Mouse (Mus musculus) MEL (cell line): Measurements from ENCODE around the gene Mgat1. TPM values are rescaled to one million over a fixed set of nuclear protein-coding genes. Genes with fewer than 3 reads are reported as not detected.

Source experiments
- DNase-seq: peaks from one replicate; pipeline ENCODE4 v3.0.0; 2011; ENCODE audit warnings: low read depth, low spot score
- H3K27ac ChIP-seq: 2 replicates; pipeline ENCODE4 v1.5.1; 2012; ENCODE audit warnings: low read depth, mild to moderate bottlenecking, control low read depth, low read length, moderate library complexity; ENCODE audit not compliant: control insufficient read depth
- H3K27me3 ChIP-seq, 2 experiments: fragments of 150-350 bp in 1 of 2; sonication (generic) in 1 of 2; 2 replicates each; pipeline ENCODE4 v1.6.1; 2012; ENCODE audit warnings: low read length in 2 of 2, mild to moderate bottlenecking in 2 of 2, improper control_type of control experiment in 1 of 2, moderate library complexity in 1 of 2; ENCODE audit not compliant: insufficient read depth in 2 of 2, control insufficient read depth in 1 of 2
- H3K36me3 ChIP-seq, 2 experiments: 2 replicates each; pipeline ENCODE4 v1.6.1; 2012 to 2014; ENCODE audit warnings: low read length in 2 of 2, improper control_type of control experiment in 1 of 2, inconsistent platforms in 1 of 2, mild to moderate bottlenecking in 1 of 2; ENCODE audit not compliant: insufficient read depth in 2 of 2, control insufficient read depth in 1 of 2
- H3K4me1 ChIP-seq, 2 experiments: fragments of 150-350 bp in 1 of 2; sonication (generic) in 1 of 2; 2 replicates each; pipeline ENCODE4 v1.6.1; 2012; ENCODE audit warnings: low read length in 2 of 2, improper control_type of control experiment in 1 of 2, mild to moderate bottlenecking in 1 of 2; ENCODE audit not compliant: insufficient read depth in 2 of 2, control insufficient read depth in 1 of 2
- H3K4me3 ChIP-seq, 2 experiments: fragments of 150-350 bp in 1 of 2; sonication (generic) in 1 of 2; 2 replicates each; pipeline ENCODE4 v1.5.1; 2012; ENCODE audit warnings: low read depth in 2 of 2, low read length in 2 of 2, mild to moderate bottlenecking in 2 of 2, moderate library complexity in 2 of 2, control low read depth in 1 of 2, improper control_type of control experiment in 1 of 2; ENCODE audit not compliant: control insufficient read depth in 1 of 2, insufficient read depth in 1 of 2
- H3K79me2 ChIP-seq: 2 replicates; pipeline ENCODE4 v1.6.1; 2012; ENCODE audit warnings: mild to moderate bottlenecking, low read length, moderate library complexity; ENCODE audit not compliant: control insufficient read depth, poor library complexity, insufficient read depth
- H3K9ac ChIP-seq: 2 replicates; pipeline ENCODE4 v1.6.1; 2012; ENCODE audit warnings: low read depth, mild to moderate bottlenecking, control low read depth, low read length, moderate library complexity; ENCODE audit not compliant: control insufficient read depth, poor library complexity, severe bottlenecking
- H3K9me3 ChIP-seq: fragments of 150-350 bp; sonication (generic); replicated peaks from 2 replicates; pipeline ENCODE4 v1.6.1; 2012; ENCODE audit warnings: mild to moderate bottlenecking, low read length, improper control_type of control experiment, moderate library complexity; ENCODE audit not compliant: insufficient read depth
- BHLHE40 ChIP-seq: IDR thresholded peaks from 2 replicates; pipeline ENCODE4 v1.6.1; 2012; ENCODE audit warnings: low read depth, mild to moderate bottlenecking, inconsistent platforms, low read length, improper control_type of control experiment, borderline replicate concordance
- CTCF ChIP-seq, 3 experiments: IDR thresholded peaks in 2 of 3; conservative IDR thresholded peaks in 1 of 3; 2 replicates each; pipeline ENCODE4 v1.5.1; 2011 to 2012; ENCODE audit warnings: low read length in 3 of 3, low read depth in 2 of 3, mild to moderate bottlenecking in 2 of 3, improper control_type of control experiment in 1 of 3, inconsistent platforms in 1 of 3, mixed read lengths in 1 of 3, moderate library complexity in 1 of 3; ENCODE audit not compliant: control insufficient read depth in 1 of 3, insufficient read depth in 1 of 3, poor library complexity in 1 of 3, severe bottlenecking in 1 of 3
- EP300 ChIP-seq, 2 experiments: IDR thresholded peaks; 2 replicates each; pipeline ENCODE4 v1.6.1; 2011; ENCODE audit warnings: improper control_type of control experiment in 2 of 2, low read length in 2 of 2, low read depth in 1 of 2, mild to moderate bottlenecking in 1 of 2
- ETS1 ChIP-seq: IDR thresholded peaks from 2 replicates; pipeline ENCODE4 v1.6.1; 2012; ENCODE audit warnings: low read depth, mild to moderate bottlenecking, inconsistent platforms, low read length, improper control_type of control experiment, moderate library complexity
- GABPA ChIP-seq: IDR thresholded peaks from 2 replicates; pipeline ENCODE4 v1.6.1; 2012; ENCODE audit warnings: low read depth, mild to moderate bottlenecking, inconsistent platforms, low read length, improper control_type of control experiment, moderate library complexity
- GATA1 ChIP-seq: IDR thresholded peaks from 2 replicates; pipeline ENCODE4 v1.6.1; 2011; ENCODE audit warnings: low read depth, low read length, improper control_type of control experiment
- HCFC1 ChIP-seq: IDR thresholded peaks from 2 replicates; pipeline ENCODE4 v1.6.1; 2012; ENCODE audit warnings: low read depth, mild to moderate bottlenecking, inconsistent platforms, low read length, improper control_type of control experiment, moderate library complexity
- MAX ChIP-seq: IDR thresholded peaks from 2 replicates; pipeline ENCODE4 v1.6.1; 2011; ENCODE audit warnings: low read length, improper control_type of control experiment
- MAZ ChIP-seq: IDR thresholded peaks from 2 replicates; pipeline ENCODE4 v1.6.1; 2012; ENCODE audit warnings: low read depth, mild to moderate bottlenecking, inconsistent platforms, low read length, improper control_type of control experiment
- MEF2A ChIP-seq: IDR thresholded peaks from 2 replicates; pipeline ENCODE4 v1.6.1; 2014; ENCODE audit warnings: low read depth, mild to moderate bottlenecking, inconsistent platforms, low read length, improper control_type of control experiment; ENCODE audit not compliant: poor library complexity, insufficient replicate concordance, severe bottlenecking; ENCODE audit errors: extremely low read depth
- MXI1 ChIP-seq: IDR thresholded peaks from 2 replicates; pipeline ENCODE4 v1.6.1; 2011; ENCODE audit warnings: mild to moderate bottlenecking, low read depth, low read length, improper control_type of control experiment
- MYB ChIP-seq: IDR thresholded peaks from 2 replicates; pipeline ENCODE4 v1.6.1; 2011; ENCODE audit warnings: mild to moderate bottlenecking, low read depth, low read length, improper control_type of control experiment
- NELFE ChIP-seq: IDR thresholded peaks from 2 replicates; pipeline ENCODE4 v1.6.1; 2011; ENCODE audit warnings: low read depth, low read length, improper control_type of control experiment
- NRF1 ChIP-seq: IDR thresholded peaks from 2 replicates; pipeline ENCODE4 v1.6.1; 2014; ENCODE audit warnings: low read depth, mild to moderate bottlenecking, inconsistent platforms, low read length, improper control_type of control experiment, moderate library complexity; ENCODE audit not compliant: poor library complexity, insufficient read depth, severe bottlenecking
- POLR2A ChIP-seq, 2 experiments: IDR thresholded peaks; 2 replicates each; pipeline ENCODE4 v1.6.1; 2011 to 2012; ENCODE audit warnings: low read length in 2 of 2, mild to moderate bottlenecking in 2 of 2, control low read depth in 1 of 2, improper control_type of control experiment in 1 of 2, low read depth in 1 of 2, moderate library complexity in 1 of 2; ENCODE audit not compliant: control insufficient read depth in 1 of 2, insufficient read depth in 1 of 2, poor library complexity in 1 of 2
- POLR2AphosphoS2 ChIP-seq: IDR thresholded peaks from 2 replicates; pipeline ENCODE4 v1.6.1; 2011; ENCODE audit warnings: low read length, improper control_type of control experiment
- RAD21 ChIP-seq: IDR thresholded peaks from 2 replicates; pipeline ENCODE4 v1.6.1; 2011; ENCODE audit warnings: mild to moderate bottlenecking, low read depth, low read length, improper control_type of control experiment
- RCOR1 ChIP-seq: IDR thresholded peaks from 2 replicates; pipeline ENCODE4 v1.6.1; 2012; ENCODE audit warnings: low read depth, mild to moderate bottlenecking, inconsistent platforms, low read length, improper control_type of control experiment
- SIN3A ChIP-seq: IDR thresholded peaks from 2 replicates; pipeline ENCODE4 v1.6.1; 2012; ENCODE audit warnings: low read length, improper control_type of control experiment, inconsistent platforms
- SMC3 ChIP-seq: IDR thresholded peaks from 2 replicates; pipeline ENCODE4 v1.6.1; 2011; ENCODE audit warnings: low read depth, low read length, improper control_type of control experiment
- TAL1 ChIP-seq: IDR thresholded peaks from 2 replicates; pipeline ENCODE4 v1.6.1; 2012; ENCODE audit warnings: mild to moderate bottlenecking, inconsistent platforms, low read length, moderate library complexity, mixed read lengths
- TBP ChIP-seq: IDR thresholded peaks from 2 replicates; pipeline ENCODE4 v1.8.0; 2011; ENCODE audit warnings: low read depth, low read length, improper control_type of control experiment
- UBTF ChIP-seq: IDR thresholded peaks from 2 replicates; pipeline ENCODE4 v1.6.1; 2012; ENCODE audit warnings: low read depth, mild to moderate bottlenecking, inconsistent platforms, low read length, improper control_type of control experiment, moderate library complexity, borderline replicate concordance; ENCODE audit not compliant: insufficient read depth
- USF1 ChIP-seq: IDR thresholded peaks from 2 replicates; pipeline ENCODE4 v1.6.1; 2014; ENCODE audit warnings: low read depth, mild to moderate bottlenecking, inconsistent platforms, low read length, improper control_type of control experiment, moderate library complexity
- USF2 ChIP-seq, 2 experiments: IDR thresholded peaks; 2 replicates each; pipeline ENCODE4 v1.6.1; 2011 to 2012; ENCODE audit warnings: improper control_type of control experiment in 2 of 2, low read length in 2 of 2, borderline replicate concordance in 1 of 2, inconsistent platforms in 1 of 2, low read depth in 1 of 2, mild to moderate bottlenecking in 1 of 2; ENCODE audit not compliant: insufficient read depth in 1 of 2
- ZC3H11A ChIP-seq: IDR thresholded peaks from 2 replicates; pipeline ENCODE4 v1.6.1; 2012; ENCODE audit warnings: low read depth, mild to moderate bottlenecking, inconsistent platforms, low read length, improper control_type of control experiment
- ZKSCAN1 ChIP-seq: IDR thresholded peaks from 2 replicates; pipeline ENCODE4 v1.6.1; 2012; ENCODE audit warnings: low read depth, mild to moderate bottlenecking, inconsistent platforms, low read length, improper control_type of control experiment, moderate library complexity
- ZMIZ1 ChIP-seq: IDR thresholded peaks from 2 replicates; pipeline ENCODE4 v1.6.1; 2012; ENCODE audit warnings: low read depth, mild to moderate bottlenecking, inconsistent platforms, low read length, improper control_type of control experiment, moderate library complexity
- ZNF384 ChIP-seq: IDR thresholded peaks from 2 replicates; pipeline ENCODE4 v1.6.1; 2012; ENCODE audit warnings: low read depth, mild to moderate bottlenecking, inconsistent platforms, low read length, improper control_type of control experiment
- polyA plus RNA-seq, 2 experiments: library from polyadenylated mRNA; stranded (reverse) in 1 of 2; unstranded in 1 of 2; fragments of >175 nt in 1 of 2; fragments of >200 nt in 1 of 2; gene quantifications; 2 replicates each; pipeline versions ENCODE4 v1.2.1 to v1.2.4; 2012; ENCODE audit warnings: low replicate concordance in 2 of 2, low read depth in 1 of 2; ENCODE audit not compliant: insufficient read length in 2 of 2, insufficient read depth in 1 of 2, missing spikeins in 1 of 2
- total RNA-seq: library from RNA; depleted of rRNA; stranded (reverse); fragments of 300-350 nt; gene quantifications from 2 replicates; pipeline ENCODE4 v1.2.3, GENCODE M21; 2012

The Mgat1 gene
- total and polyA plus RNA-seq, 3 experiments = 41.1 to 44.3 TPM; not detected in 1

GRCm38 (mm10) chr11:49266671-49267070 lies 22.7 kb downstream of the Mgat1 start:
- no peak overlapping the region for H3K9ac ChIP-seq
- H3K36me3 ChIP-seq = no peaks in the 10 kb centered on the region
- H3K4me3 ChIP-seq = no peak overlapping the region
- H3K79me2 ChIP-seq = no peaks in the 10 kb centered on the region
- H3K27me3 ChIP-seq = no peaks in the 10 kb centered on the region
- H3K4me1 ChIP-seq = no peaks in the 10 kb centered on the region
- H3K27ac ChIP-seq = no peak overlapping the region
- no peaks in the 10 kb centered on the region for H3K9me3 ChIP-seq
- TF ChIP-seq HCFC1 (no peak), USF1 (no peak), ZMIZ1 (no peak), USF2 (IDR thresholded peaks at IDR 0.05; ENCODE audit: borderline replicate concordance in 1 of 2, insufficient read depth in 1 of 2, low read depth in 1 of 2, low read length in 2 of 2) (no peak), ZC3H11A (no peak), MXI1 (no peak), NRF1 (no peak), SIN3A (no peak), MYB (no peak), TAL1 (no peak), BHLHE40 (no peak), ZKSCAN1 (no peak), ZNF384 (no peak), POLR2A (IDR thresholded peaks at IDR 0.05; ENCODE audit: control insufficient read depth in 1 of 2, insufficient read depth in 1 of 2, low read depth in 1 of 2, low read length in 2 of 2, poor library complexity in 1 of 2) (no peak), RCOR1 (no peak), GATA1 (no peak), ETS1 (no peak), TBP (no peak), RAD21 (no peak)
- TF ChIP-seq, all 39 proteins: peak for 0
- no peak for DNase-seq

GRCm38 (mm10) chr11:49267316-49267715 lies 23.3 kb downstream of the Mgat1 start:
- no peaks in the 10 kb centered on the region for H3K27me3 ChIP-seq
- no peak for DNase-seq
- H3K27ac ChIP-seq = no peak overlapping the region
- H3K4me3 ChIP-seq = no peak overlapping the region
- H3K9ac ChIP-seq = no peak overlapping the region
- H3K36me3 ChIP-seq = no peaks in the 10 kb centered on the region
- H3K79me2 ChIP-seq = no peaks in the 10 kb centered on the region
- no peaks in the 10 kb centered on the region for H3K9me3 ChIP-seq
- no peaks in the 10 kb centered on the region for H3K4me1 ChIP-seq
- no peak for TF ChIP-seq MXI1
- no peak for TF ChIP-seq ZNF384
- no peak for TF ChIP-seq GABPA
- no peak for TF ChIP-seq MAZ
- TF ChIP-seq NELFE = no peak
- TF ChIP-seq RCOR1 = no peak
- TF ChIP-seq SMC3 = no peak
- no peak for TF ChIP-seq POLR2A (IDR thresholded peaks at IDR 0.05; ENCODE audit: control insufficient read depth in 1 of 2, insufficient read depth in 1 of 2, low read depth in 1 of 2, low read length in 2 of 2, poor library complexity in 1 of 2)
- no peak for TF ChIP-seq EP300 (IDR thresholded peaks at IDR 0.05; ENCODE audit: low read depth in 1 of 2, low read length in 2 of 2)
- no peak for TF ChIP-seq UBTF
- TF ChIP-seq CTCF (IDR thresholded peaks at IDR 0.05 in 2 of 3, conservative IDR thresholded peaks at IDR 0.05 in 1 of 3; ENCODE audit: control insufficient read depth in 1 of 3, insufficient read depth in 1 of 3, low read depth in 2 of 3, low read length in 3 of 3, poor library complexity in 1 of 3, severe bottlenecking in 1 of 3) = no peak
- no peak for TF ChIP-seq POLR2AphosphoS2
- no peak for TF ChIP-seq MYB
- TF ChIP-seq TAL1 = no peak
- TF ChIP-seq USF1 = no peak
- TF ChIP-seq MEF2A = no peak
- no peak for TF ChIP-seq USF2 (IDR thresholded peaks at IDR 0.05; ENCODE audit: borderline replicate concordance in 1 of 2, insufficient read depth in 1 of 2, low read depth in 1 of 2, low read length in 2 of 2)
- TF ChIP-seq MAX = no peak
